Mouse (Mus musculus) hindbrain, embryonic 16.5 days (tissue): ENCODE results near the gene Cnnm1. TPM values are rescaled to one million over a fixed set of nuclear protein-coding genes. Genes with fewer than 3 reads are reported as not detected.

Experiments used
- ATAC-seq: fragments of 200-750 bp; cut with Nextera tagmentation; 2 replicates; pipeline ENCODE4 v1.8.0; 2017; ENCODE audit warnings: moderate TSS enrichment, moderate library complexity
- H3K27ac ChIP-seq: fragments of 300-500 bp; sonication (generic); 2 replicates; pipeline ENCODE4 v1.5.1; 2014; ENCODE audit warnings: low read depth, mild to moderate bottlenecking, control low read depth, low read length, moderate library complexity
- H3K27me3 ChIP-seq: fragments of 300-500 bp; sonication (generic); replicated peaks from 2 replicates; pipeline ENCODE4 v1.6.1; 2014; ENCODE audit warnings: low read length; ENCODE audit not compliant: control insufficient read depth, insufficient read depth
- H3K36me3 ChIP-seq: fragments of 300-500 bp; sonication (generic); 2 replicates; pipeline ENCODE4 v1.6.1; 2014; ENCODE audit warnings: mild to moderate bottlenecking, low read length, moderate library complexity, mixed read lengths; ENCODE audit not compliant: control insufficient read depth, insufficient read depth
- H3K4me1 ChIP-seq: fragments of 300-500 bp; sonication (generic); 2 replicates; pipeline ENCODE4 v1.6.1; 2014; ENCODE audit warnings: low read depth, low read length; ENCODE audit not compliant: control insufficient read depth, insufficient read depth
- H3K4me2 ChIP-seq: fragments of 300-500 bp; sonication (generic); 2 replicates; pipeline ENCODE4 v1.6.1; 2014; ENCODE audit warnings: mild to moderate bottlenecking, low read length, control low read depth, moderate library complexity
- H3K4me3 ChIP-seq: fragments of 300-500 bp; sonication (generic); 2 replicates; pipeline ENCODE4 v1.5.1; 2014; ENCODE audit warnings: mild to moderate bottlenecking, low read length, control low read depth, moderate library complexity
- H3K9ac ChIP-seq: fragments of 300-500 bp; sonication (generic); 2 replicates; pipeline ENCODE4 v1.6.1; 2014; ENCODE audit warnings: low read depth, mild to moderate bottlenecking, control low read depth, low read length, moderate library complexity
- H3K9me3 ChIP-seq: fragments of 300-500 bp; sonication (generic); 2 replicates; pipeline ENCODE4 v1.6.1; 2014; ENCODE audit warnings: mild to moderate bottlenecking, low read length, moderate library complexity; ENCODE audit not compliant: control insufficient read depth
- WGBS: fragments of 180-500 bp; shearing (Covaris S2); extraction: QIAGEN DNeasy Blood & Tissue Kit; methylation state at CpG from one replicate; pipeline ENCODE4 v1.1.7; 2014; 5-methylcytosine and 5-hydroxymethylcytosine counted together
- polyA plus RNA-seq: library from polyadenylated mRNA; unstranded; fragments of >200 nt; fragmentation: Nextera tagmentation; extraction: Ambion mirVana; gene quantifications from 2 replicates; pipeline ENCODE4 v1.2.1, GENCODE M21; 2015

Gene Cnnm1
- polyA plus RNA-seq, 1 experiment from 2014 or later = 4.2 TPM

DNA sequence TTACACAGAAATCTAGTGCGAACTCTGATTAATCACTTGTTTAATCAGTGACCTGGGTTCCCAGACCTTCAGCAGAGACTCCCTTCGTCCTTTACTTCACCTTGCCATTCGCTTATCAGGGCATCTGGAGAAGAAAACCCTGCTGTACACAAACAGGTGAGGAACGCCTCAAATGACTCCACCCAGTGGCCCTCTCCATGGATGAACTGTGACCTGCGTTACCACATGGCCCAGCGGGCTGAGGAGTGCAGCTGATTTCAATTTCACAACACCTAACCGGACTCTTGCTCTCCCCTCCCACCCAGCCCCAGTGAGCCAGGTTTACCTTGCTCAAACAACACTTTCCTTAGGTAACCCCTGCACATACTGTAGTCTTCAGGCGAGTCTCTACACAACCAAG lies 73.6 kb downstream of the Cnnm1 start:
- no peaks in the 10 kb centered on the region for H3K4me1 ChIP-seq
- 93% methylated on average over 8 of the region's 8 CpGs for WGBS
- no peak for ATAC-seq

DNA sequence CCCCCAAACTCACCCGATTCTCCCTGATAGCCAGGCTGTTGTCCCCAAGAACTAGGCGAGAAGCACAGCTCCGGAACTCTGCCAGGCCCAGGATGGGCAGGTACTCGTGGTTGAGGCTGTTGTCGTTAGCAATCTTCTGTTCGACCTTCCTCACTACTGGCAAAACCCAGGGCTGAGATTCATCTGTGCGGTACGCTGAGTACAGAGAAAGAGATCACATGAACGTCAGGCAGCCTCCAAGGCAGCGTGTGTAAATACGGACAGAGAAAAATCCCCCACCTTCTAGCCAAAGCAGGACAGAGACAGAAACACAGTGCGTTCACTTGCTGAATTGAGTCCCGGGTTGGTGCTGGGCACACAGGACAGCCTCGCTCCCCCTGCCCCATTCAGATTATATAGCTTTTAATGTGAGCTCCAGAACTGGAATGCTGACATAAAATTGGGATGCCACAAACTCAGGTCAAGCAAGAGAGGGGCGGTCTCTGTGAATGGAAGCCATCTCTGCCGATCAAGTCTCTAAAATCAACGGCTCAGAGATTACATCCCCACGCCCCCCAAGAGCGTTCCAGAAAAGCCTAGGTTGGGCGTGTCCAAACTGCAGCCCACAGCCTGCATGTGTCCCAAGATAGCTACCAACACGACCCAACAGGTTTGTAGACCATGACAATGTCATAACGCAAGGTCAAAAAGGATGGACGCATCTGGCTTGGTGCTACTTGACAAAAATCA lies 75.6 kb downstream of the Cnnm1 start:
- ATAC-seq = no peak
- no peaks in the 10 kb centered on the region for H3K9me3 ChIP-seq
- WGBS = 94% methylated on average over 23 of the region's 23 CpGs

More for the DNA sequence above, 73.6 kb downstream of the Cnnm1 start:
- Histone ChIP-seq H3K27me3 (no peaks in the 10 kb centered on the region), H3K27ac (no peak overlapping the region), H3K4me2 (no peak overlapping the region), H3K4me3 (no peak overlapping the region), H3K9me3 (no peaks in the 10 kb centered on the region), H3K9ac (no peak overlapping the region), H3K36me3 (peaks cover 18% of the 10 kb centered on the region)

DNA sequence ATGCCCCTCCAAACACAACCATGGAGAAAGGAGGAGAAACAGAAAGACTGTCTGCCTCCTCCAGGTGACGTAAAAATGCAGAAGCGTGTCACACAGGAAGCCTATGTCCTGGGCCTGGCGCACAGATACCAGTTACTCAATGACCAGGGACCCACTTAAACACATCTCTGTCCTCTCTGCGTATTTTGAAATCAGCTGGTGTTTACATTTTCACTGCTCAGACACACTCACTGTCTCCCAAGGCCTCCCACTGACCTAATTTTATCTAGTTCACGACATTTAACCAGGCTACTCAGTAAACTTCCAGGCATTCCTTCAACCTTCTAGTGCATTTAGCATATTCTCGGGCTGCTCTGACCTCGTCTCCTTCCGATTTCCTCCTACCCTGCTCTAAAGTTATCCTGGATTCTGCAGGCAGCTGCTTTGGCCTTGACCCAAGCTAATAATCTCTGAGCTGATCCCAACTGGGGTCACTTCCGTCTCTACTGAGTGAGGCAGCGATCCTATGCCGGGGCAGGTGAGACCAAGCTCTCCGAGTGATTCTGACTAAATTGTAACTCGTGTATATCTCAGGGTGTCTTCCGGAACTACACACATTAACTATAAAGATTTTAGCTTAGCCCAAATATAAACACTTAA lies 76.3 kb downstream of the Cnnm1 start:
- no peak overlapping the region for H3K9ac ChIP-seq
- peaks cover 9% of the 10 kb centered on the region for H3K36me3 ChIP-seq
- no peaks in the 10 kb centered on the region for H3K9me3 ChIP-seq
- WGBS = 86% methylated on average over 14 of the region's 14 CpGs
- no peak overlapping the region for H3K4me3 ChIP-seq
- H3K27me3 ChIP-seq = no peaks in the 10 kb centered on the region
- H3K4me1 ChIP-seq = peaks cover 8% of the 10 kb centered on the region
- H3K27ac ChIP-seq = no peak overlapping the region
- H3K4me2 ChIP-seq = no peak overlapping the region
- ATAC-seq = no peak

More for the DNA sequence above, 75.6 kb downstream of the Cnnm1 start:
- no peak overlapping the region for H3K9ac ChIP-seq
- H3K4me3 ChIP-seq = no peak overlapping the region
- H3K4me2 ChIP-seq = no peak overlapping the region
- no peaks in the 10 kb centered on the region for H3K27me3 ChIP-seq
- H3K36me3 ChIP-seq = peaks cover 12% of the 10 kb centered on the region
- H3K27ac ChIP-seq = no peak overlapping the region
- H3K4me1 ChIP-seq = peaks cover 4% of the 10 kb centered on the region

DNA sequence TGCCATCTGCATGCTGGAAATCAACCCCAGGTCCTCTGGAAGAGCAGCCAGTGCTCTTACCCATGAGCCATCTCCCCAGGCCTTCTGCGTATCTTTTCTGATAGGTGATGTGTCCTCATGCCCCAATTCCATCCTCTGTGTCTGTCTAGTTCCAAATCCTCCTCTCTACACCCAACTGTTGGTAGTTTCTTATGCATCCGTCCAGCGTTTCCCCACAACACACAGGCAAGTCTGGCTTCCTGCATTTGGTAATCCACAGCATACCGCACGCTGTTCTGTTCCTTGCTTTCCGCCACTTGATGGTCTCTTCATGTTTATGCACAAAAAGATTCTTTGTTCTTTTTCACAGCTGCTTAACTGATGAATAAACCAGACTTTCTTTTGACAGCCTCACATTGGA lies 77.1 kb downstream of the Cnnm1 start:
- WGBS = 64% methylated on average over 6 of the region's 6 CpGs

DNA sequence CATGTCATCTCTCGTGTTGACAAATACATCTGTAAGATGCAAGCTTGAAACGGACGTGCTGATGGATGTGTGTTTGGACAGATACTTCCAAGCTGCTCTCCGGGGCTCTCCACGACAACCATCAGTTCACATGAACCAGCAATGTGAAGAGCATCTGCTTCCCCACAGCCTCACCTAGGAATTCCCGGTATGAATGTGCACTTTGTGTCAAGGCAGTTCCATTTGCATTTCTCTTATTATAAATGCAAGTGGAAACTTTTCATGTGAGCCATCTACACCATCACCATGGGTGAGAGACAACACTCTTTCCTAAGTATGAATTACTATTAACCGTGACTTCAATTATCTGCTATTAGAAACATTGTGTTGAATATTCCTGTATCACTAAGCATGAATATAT lies 77.6 kb downstream of the Cnnm1 start:
- no peak for ATAC-seq
- Histone ChIP-seq H3K9ac (no peak overlapping the region), H3K27me3 (no peaks in the 10 kb centered on the region), H3K9me3 (no peaks in the 10 kb centered on the region), H3K36me3 (peaks cover 9% of the 10 kb centered on the region), H3K4me3 (no peak overlapping the region), H3K4me2 (no peak overlapping the region), H3K27ac (no peak overlapping the region), H3K4me1 (peaks cover 21% of the 10 kb centered on the region)
- 57% methylated on average over 7 of the region's 7 CpGs for WGBS

More for the DNA sequence above, 77.1 kb downstream of the Cnnm1 start:
- Histone ChIP-seq H3K27ac (no peak overlapping the region), H3K36me3 (peaks cover 9% of the 10 kb centered on the region), H3K4me1 (peaks cover 16% of the 10 kb centered on the region), H3K27me3 (no peaks in the 10 kb centered on the region), H3K9me3 (no peaks in the 10 kb centered on the region), H3K4me2 (no peak overlapping the region), H3K4me3 (no peak overlapping the region), H3K9ac (no peak overlapping the region)
- ATAC-seq = no peak

DNA sequence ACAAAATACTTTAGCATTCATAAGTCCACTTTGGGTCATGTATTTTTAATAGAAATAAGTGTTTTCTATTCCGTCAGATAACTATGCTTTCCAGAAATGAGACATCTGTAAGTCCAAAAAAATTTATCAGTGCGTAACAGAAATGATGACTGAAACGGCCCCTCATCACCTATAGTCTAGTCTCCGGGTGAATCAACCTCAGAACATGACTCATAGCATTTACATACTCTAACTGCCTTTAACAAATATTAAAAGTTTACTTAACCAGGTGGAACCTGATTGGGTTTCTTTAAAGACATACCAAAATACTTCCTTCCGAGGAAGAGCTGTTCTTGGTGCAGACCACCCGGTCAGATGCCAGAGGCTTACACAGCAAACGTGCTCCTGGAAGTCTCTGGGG lies 78.0 kb downstream of the Cnnm1 start:
- Histone ChIP-seq H3K9ac (no peak overlapping the region), H3K9me3 (no peaks in the 10 kb centered on the region)

DNA sequence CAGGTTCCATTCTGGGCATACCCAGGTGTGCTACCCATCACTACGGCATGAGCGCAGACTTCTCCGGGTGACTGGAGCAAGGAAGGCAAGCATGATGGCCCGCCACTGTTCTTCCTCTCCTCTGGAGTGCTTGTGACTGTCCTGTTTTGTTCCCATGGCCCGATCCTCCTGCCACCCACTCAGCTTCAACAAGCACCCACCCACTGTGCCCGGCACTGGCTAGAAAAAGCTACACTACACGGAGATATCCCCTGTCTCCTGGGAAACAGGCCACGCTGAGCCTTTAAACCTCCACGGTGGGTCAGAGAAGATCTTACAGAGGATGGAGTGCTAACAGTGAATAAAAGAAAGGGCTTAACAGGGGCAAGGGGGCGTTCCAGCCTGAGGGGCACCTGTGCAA lies 79.0 kb downstream of the Cnnm1 start:
- H3K36me3 ChIP-seq = peaks cover 9% of the 10 kb centered on the region
- no peak overlapping the region; the same call in 1 of the 2 replicates for H3K9ac ChIP-seq
- no peak overlapping the region for H3K27ac ChIP-seq
- ATAC-seq = no peak
- H3K4me1 ChIP-seq = peaks cover 25% of the 10 kb centered on the region
- WGBS = 74% methylated on average over 10 of the region's 10 CpGs
- H3K9me3 ChIP-seq = no peaks in the 10 kb centered on the region
- H3K4me3 ChIP-seq = no peak overlapping the region
- no peak overlapping the region for H3K4me2 ChIP-seq
- H3K27me3 ChIP-seq = no peaks in the 10 kb centered on the region

More for the DNA sequence above, 78.0 kb downstream of the Cnnm1 start:
- Histone ChIP-seq H3K4me2 (no peak overlapping the region), H3K36me3 (peaks cover 9% of the 10 kb centered on the region), H3K4me1 (peaks cover 21% of the 10 kb centered on the region), H3K4me3 (no peak overlapping the region), H3K27me3 (no peaks in the 10 kb centered on the region), H3K27ac (no peak overlapping the region)
- ATAC-seq = no peak
- WGBS = 84% methylated on average over 7 of the region's 7 CpGs

DNA sequence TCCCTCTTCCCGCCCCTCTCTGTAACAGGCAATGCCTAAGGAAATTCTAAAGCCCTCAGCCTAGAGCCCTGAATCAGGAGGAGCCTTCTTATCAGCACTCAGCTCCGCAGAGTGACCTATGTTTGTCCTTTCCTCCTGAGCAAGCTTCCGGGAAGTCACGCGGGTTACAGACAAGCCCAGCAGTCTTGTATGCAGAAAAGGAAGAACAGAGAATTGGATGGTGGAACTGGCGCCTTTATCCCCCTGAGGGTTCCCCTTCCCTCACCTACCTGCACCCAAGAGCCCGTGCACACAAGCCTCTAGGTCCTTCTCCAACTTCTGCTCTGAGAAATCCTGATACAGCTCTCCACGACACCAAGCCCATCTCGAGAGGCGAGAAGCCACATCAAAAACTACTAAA lies 80.2 kb downstream of the Cnnm1 start:
- H3K27ac ChIP-seq = no peak overlapping the region
- no peak overlapping the region for H3K9ac ChIP-seq
- H3K4me3 ChIP-seq = no peak overlapping the region
- H3K4me2 ChIP-seq = peak overlapping the region; percentile 35; the same call in 1 of the 2 replicates
- H3K27me3 ChIP-seq = no peaks in the 10 kb centered on the region
- 72% methylated on average over 10 of the region's 10 CpGs for WGBS
- peaks cover 29% of the 10 kb centered on the region for H3K4me1 ChIP-seq
- H3K36me3 ChIP-seq = no peaks in the 10 kb centered on the region
- ATAC-seq = no peak
- H3K9me3 ChIP-seq = no peaks in the 10 kb centered on the region

DNA sequence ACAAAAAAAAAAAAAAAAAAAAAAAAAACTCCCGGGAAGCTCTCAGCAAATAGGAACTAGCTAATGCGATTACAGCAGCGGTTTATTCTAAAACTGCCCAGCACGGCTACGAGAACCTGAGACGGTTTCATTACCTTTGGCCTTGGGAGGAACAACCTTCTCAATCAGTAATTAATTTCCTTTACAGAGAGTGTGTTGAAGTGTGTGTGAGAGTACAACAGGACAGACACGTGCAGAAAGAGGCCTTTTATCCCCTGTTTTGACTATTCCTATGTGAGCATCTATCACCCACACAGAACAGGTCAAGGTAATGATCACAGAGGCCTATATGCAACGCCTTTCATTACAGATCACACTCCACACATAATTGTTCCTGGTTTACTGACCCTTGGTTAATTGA lies 81.1 kb downstream of the Cnnm1 start:
- ATAC-seq = no peak
- no peaks in the 10 kb centered on the region for H3K27me3 ChIP-seq
- no peak overlapping the region; the same call in 1 of the 2 replicates for H3K9ac ChIP-seq
- H3K9me3 ChIP-seq = no peaks in the 10 kb centered on the region
- no peak overlapping the region for H3K27ac ChIP-seq
- H3K4me3 ChIP-seq = peak overlapping the region; percentile 11; the same call in 1 of the 2 replicates
- H3K4me2 ChIP-seq = peak overlapping the region; percentile 35
- WGBS = 26% methylated on average over 8 of the region's 8 CpGs
- no peaks in the 10 kb centered on the region for H3K36me3 ChIP-seq
- peaks cover 29% of the 10 kb centered on the region for H3K4me1 ChIP-seq
